Mouse (Mus musculus): ENCODE measurements around the gene Mettl7b.
"Not testable (repeated sequence)": the region's sequence is repeated elsewhere in the genome, so short reads cannot be mapped to it uniquely, and the experiment has no call there.

Mettl7b gene

DNA sequence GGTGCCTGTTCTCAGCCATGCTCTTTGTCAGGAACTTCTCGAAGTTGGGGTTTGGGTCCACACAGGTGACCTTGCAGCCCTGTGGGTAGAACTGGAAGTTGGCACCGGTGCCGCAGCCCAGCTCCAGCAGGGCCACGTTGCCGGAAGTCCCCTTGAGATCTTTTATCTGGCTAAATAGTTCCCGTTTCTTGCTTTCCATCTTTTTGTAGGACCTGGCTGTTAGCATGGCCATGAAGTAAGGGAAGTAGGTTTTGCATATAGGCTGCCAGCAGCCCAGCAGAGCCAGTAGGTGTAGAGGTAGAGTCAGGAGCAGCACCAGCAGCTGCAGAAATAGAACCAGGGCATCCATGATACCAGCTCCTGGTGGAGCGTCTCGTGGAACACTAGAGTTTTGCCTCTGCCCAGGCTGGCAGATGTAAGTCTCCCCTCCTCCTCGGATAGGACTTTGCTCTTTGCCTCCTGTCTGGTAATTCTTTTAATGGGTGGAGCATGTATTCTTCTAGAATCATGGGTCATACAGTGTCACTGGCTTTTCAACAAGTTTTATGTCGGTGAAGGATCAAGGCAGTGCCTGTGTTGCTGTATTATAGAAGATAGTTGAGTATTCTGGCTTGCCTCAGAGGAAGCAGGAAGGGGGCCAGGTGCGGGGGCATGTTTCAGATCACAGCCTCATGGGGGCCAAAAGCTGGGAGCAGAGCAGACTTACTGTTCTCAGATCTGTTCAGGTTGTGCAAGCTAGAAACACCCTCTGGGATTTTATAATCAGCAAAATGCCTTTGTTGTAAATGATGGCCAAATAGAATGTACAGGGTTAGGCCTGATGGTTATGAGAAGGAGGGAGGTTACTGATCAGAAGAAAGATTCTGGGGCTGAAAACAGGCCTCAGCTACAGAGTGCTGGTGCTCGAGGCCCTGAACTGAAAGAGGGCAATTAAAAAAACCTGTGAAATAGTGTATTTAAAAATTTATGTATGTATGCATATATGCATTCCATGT lies at the start of gene Mettl7b:
TSS of gene Mettl7b (minus strand) at position 399 of the 995 bp plus-strand sequence.
- peak; percentile 73 for DNase-seq

- DNase-seq, result no peak
Measured at GRCm38 (mm10) chr10:129010288-129010841, 49.6 kb upstream of the Mettl7b start, which contains the start of gene Olfr763. Gene Olfr763, plus strand, starts transcription at chr10:129010791.

DNA sequence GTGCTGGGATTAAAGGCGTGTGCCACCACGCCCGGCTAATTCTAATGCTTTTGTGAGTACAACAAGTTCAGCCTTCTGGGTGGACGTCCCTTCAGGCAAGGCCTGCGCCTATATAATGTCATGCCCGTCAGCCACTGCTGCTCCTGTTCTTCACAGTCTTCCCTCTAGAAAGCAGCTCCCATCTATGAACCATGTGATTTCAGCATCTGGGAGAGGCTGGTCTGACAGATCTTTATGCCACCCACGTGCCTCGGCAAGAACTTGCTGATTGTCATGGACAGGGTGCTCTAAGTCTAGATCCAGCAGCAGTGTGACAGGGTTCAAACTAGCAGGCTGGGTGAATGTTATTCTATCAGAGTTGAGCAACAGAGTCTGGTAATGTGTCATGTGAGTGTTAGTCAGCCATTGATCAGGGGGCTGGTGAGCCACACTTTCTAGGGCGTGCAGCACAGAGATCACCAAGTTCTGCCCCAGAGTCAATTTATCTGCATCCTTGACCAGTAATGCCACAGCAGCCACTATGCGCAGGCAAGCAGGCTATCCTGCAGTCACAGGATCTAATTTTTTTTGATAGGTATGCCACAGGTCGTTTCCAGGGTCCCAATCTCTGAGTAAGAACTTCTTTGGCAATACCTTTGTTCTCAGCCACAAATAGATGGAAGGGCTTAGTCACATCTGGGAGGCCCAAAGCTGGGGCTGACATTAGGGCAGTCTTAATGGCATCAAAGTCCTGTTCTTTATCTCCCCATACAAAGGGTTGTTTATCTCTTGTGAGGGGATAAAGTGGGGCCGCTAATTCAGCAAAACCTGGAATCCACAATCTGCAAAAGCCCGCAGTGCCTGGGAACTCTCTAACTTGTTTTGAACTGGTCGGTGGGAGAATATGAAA lies 43.5 kb upstream of the Mettl7b start:
- no peak for DNase-seq

DNA sequence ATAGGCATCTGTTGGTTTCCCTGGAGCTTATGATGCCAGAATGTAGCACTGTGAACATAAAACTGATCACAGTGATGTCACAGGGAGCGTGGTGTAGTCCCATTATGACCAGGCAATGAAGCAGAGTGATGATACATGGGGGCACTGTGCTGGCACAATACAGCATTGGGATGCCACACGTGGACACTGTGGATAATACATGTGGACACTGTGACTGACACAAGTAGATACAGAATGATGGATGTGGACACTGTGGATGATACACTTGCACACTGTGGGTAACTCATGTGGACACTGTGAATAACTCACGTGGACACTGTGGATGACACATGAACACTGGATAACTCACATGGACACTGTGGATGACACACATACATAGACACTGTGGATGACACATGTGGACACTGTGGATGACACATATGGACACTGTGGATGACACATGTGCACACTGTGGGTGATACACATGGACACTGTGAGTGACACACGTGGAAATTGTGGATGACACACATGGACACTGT lies 35.8 kb upstream of the Mettl7b start:
- no peak for DNase-seq

- no peak for DNase-seq
Measured at GRCm38 (mm10) chr10:128995796-128996195, 35.0 kb upstream of the Mettl7b start.

DNA sequence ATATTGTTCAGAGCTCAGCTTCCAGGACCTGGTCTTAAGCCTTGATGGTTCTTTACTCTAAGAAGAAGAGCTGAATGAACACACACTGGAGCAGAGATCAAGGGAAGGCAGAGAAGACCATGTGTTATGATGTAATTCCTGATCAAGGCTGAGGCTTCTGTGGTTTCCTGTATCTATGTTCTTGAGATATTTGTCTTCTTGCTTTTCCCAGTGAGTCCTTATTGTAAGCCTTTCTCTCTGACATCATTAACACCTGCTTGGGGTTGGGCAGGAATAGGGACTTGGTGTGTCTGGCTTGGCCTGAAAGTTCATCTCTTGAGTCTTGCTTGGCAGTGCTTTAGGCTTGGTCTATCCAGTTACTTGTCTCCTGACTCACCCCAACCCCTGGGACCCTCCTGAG lies 30.2 kb upstream of the Mettl7b start:
- no peak for DNase-seq

DNA sequence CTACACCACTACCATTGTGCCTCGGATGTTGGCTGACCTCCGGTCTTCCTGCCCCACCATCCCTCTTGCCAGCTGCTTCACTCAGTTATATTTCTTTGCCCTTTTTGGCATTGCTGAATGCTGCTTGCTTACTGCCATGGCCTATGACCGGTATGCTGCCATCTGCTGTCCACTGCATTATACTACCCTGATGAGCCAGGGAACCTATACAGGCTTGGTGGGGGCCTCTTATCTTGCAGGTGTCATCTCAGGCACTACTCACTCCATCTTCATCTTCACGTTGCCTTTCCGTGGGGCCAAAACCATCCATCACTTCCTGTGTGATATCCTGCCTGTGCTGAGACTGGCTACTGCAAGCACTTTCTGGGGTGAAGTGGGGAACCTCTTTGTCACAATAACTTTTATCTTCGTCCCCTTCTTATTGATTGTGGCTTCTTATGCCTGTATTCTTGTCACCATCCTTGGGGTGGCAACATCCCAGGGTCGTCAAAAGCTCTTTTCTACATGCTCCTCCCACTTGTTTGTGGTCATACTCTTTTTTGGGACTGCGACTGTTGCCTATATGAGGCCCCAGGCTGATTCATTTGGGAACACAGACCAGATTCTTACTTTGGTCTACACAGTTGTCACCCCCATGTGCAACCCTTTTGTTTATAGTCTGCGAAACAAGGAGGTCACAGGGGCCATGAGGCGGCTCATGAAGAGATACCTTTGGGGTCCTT lies 29.5 kb upstream of the Mettl7b start:
- DNase-seq, result not testable (repeated sequence)

- not testable (repeated sequence) for DNase-seq
Measured at GRCm38 (mm10) chr10:128989131-128989530, 28.3 kb upstream of the Mettl7b start, which contains the start of gene Olfr9. Gene Olfr9, plus strand, starts transcription at chr10:128989431.

DNA sequence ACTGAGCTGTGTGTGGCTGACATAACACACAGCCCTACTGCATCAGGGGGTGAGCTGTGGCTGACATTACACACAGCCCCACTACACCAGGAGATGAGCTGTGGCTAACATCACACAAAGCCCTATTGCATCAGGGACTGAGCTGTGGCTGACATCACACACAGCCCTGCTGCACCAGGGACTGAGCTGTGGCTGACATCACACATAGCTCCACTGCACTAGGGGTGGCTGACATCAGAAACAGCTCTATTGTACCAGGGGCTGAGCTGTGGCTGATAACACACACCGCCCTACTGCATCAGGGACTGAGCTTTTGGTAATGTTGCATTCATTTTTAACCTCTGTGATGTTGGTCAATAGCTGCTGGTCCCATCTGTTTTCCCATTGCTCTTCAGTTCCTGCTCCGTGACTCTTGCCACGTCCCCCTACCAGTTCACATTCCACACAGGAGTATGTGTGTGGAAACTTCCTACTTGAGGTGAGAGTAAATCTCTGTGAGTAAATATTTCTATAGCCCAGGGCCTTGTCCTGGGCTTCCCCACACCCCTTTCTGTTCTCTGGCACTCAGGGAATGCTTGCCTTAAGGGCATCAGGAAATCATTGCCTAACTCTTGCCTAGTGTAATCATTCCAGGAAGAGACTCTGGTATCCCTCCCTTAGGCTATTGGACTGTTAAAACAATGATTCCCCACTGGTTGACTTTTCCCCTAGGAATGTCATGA lies 20.0 kb upstream of the Mettl7b start:
- no peak for DNase-seq

DNA sequence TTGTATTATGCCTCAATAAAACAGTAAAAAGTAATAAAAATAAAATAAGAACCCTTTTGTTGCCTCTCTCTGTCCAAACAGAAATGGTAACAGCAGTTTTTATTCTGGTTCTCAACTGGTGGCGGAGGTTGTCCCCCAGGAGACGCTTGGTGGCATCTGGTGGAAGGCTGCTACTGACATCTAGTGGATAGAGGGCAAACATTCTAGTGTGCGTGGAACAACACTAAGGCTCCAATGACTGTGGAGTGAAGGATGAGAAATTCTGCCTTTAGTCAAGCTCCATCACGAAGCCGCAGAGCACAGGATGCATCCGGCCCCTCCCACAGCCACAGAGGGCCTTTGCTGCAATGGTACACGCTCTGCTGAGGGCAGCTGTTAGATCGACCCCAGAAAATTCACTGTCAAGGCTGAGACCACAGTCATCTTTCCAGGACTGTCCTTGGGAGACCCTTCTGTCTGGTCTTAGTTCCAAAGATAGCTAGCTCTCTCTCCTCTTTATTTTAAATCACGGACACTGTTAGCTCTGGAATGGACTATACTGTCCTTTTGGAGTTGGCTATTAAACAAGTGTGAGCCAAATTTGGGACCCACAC lies 16.8 kb upstream of the Mettl7b start:
- peak; percentile 67 for DNase-seq

DNA sequence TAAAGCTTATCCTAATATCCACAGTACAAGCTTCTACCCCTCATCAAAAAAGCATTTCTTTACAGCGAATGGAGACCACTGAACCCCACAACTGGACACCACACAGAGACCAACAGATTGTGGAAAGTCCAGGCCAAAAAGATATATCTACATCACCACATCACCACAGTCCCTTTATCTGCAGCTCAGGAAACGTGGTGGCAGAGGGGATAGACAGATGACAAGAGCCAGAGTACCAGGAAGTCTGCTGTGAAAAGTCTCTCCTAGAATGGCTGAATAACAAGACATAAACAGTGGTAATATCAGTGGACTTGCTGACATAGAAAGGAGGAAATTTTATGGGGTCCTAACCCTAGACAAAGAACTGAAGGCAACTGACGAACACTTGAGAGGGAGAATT lies 15.6 kb upstream of the Mettl7b start:
- no peak for DNase-seq

GRCm38 (mm10) chr10:128972841-128973240 lies 12.1 kb upstream of the Mettl7b start:
- DNase-seq, result no peak

- no peak for DNase-seq
Measured at GRCm38 (mm10) chr10:128970740-128971250, 10.0 kb upstream of the Mettl7b start.

GRCm38 (mm10) chr10:128968341-128968749 lies 7.6 kb upstream of the Mettl7b start:
- no peak for DNase-seq

DNA sequence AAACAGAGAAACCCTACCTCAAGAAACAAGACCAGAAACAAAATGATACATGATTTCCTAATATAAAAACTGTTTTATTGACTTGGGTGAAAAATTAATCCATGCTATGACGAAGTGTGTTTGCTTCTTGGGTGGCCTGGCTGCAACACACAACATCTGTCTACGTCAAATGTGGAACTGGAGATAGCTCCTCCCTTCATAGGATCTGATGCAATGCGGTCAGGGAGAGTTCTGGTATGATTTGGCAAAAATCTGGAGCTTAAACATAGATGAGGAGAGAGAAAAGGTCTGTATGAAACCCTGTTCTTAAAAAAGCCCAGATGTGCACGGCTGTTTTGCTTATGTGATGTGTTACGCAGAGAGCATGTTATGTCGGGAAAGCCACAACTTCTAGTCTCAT lies 5.1 kb upstream of the Mettl7b start:
- no peak for DNase-seq

GRCm38 (mm10) chr10:128964961-128965360 lies 4.2 kb upstream of the Mettl7b start:
- DNase-seq, result peak; percentile 73

- no peak for DNase-seq
Measured at GRCm38 (mm10) chr10:128960142-128960541, 646 bp downstream of the Mettl7b start.

DNA sequence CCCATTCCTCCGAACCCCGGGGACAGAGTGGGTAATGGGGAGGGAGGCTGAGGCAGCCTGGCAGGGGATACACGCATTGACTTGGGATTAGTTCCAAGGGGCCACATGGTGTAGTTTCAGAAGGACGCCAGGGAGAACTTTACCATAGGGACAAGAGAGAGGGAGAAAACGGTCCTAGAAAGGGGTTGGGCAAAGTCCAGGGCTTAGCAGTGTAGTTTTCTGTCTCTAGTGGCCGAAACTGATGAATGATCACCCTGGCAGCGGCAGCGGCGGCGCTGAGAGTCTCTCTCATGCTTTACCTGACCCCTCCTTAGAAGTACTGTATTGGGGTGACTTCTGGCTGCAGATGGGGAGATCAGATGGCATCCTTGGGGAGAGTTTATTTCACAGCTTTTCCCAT lies 2.4 kb downstream of the Mettl7b start:
- no peak for DNase-seq

- DNase-seq, result no peak
Measured at GRCm38 (mm10) chr10:128950208-128950887, 10.4 kb downstream of the Mettl7b start.

GRCm38 (mm10) chr10:128947496-128947895 lies 13.3 kb downstream of the Mettl7b start:
- DNase-seq, result no peak

Data from kidney, postnatal 14 days (tissue).